Mouse (Mus musculus): ENCODE measurements around the gene Sfta2. TPM values are rescaled to one million over a fixed set of nuclear protein-coding genes. Genes with fewer than 3 reads are reported as not detected.

The Sfta2 gene
- polyA plus RNA-seq, 1 experiment from 2014 or later: 1.0 TPM

GRCm38 (mm10) chr17:35597399-35597798, 4.0 kb upstream of the Sfta2 start:
- Histone ChIP-seq H3K9me3 (ENCODE audit: control insufficient read depth) (no peaks in the 10 kb centered on the region), H3K4me3 (ENCODE audit: low read depth, low read length) (no peak overlapping the region), H3K27ac (ENCODE audit: low read depth, low read length) (no peak overlapping the region), H3K27me3 (replicated peaks; ENCODE audit: control insufficient read depth, insufficient read depth, low read length) (no peaks in the 10 kb centered on the region), H3K9ac (ENCODE audit: low read depth, low read length) (no peak overlapping the region), H3K36me3 (ENCODE audit: control insufficient read depth, insufficient read depth) (no peaks in the 10 kb centered on the region), H3K4me1 (replicated peaks; ENCODE audit: control insufficient read depth, insufficient read depth, low read length) (no peaks in the 10 kb centered on the region), H3K4me2 (replicated peaks; ENCODE audit: low read depth) (no peak overlapping the region)
- no peak for ATAC-seq
- 91% methylated on average over 3 of the region's 3 CpGs for WGBS
- no peak for TF ChIP-seq CTCF (IDR thresholded peaks at IDR 0.05; ENCODE audit: low read depth)

- no peaks in the 10 kb centered on the region for H3K9me3 ChIP-seq (ENCODE audit: control insufficient read depth)
- peak overlapping the region; percentile 13; the same call in 1 of the 2 replicates for H3K4me2 ChIP-seq (replicated peaks; ENCODE audit: low read depth)
- H3K36me3 ChIP-seq (ENCODE audit: control insufficient read depth, insufficient read depth): no peaks in the 10 kb centered on the region
- no peak overlapping the region for H3K27ac ChIP-seq (ENCODE audit: low read depth, low read length)
- ATAC-seq: no peak
- no peaks in the 10 kb centered on the region for H3K27me3 ChIP-seq (replicated peaks; ENCODE audit: control insufficient read depth, insufficient read depth, low read length)
- H3K4me3 ChIP-seq (ENCODE audit: low read depth, low read length): no peak overlapping the region
- no peaks in the 10 kb centered on the region for H3K4me1 ChIP-seq (replicated peaks; ENCODE audit: control insufficient read depth, insufficient read depth, low read length)
- TF ChIP-seq CTCF (IDR thresholded peaks at IDR 0.05; ENCODE audit: low read depth): no peak
- H3K9ac ChIP-seq (ENCODE audit: low read depth, low read length): no peak overlapping the region
- 31% methylated on average over 8 of the region's 8 CpGs for WGBS
Observed at GRCm38 (mm10) chr17:35601736-35602354, 496 bp downstream of the Sfta2 start.

- no peaks in the 10 kb centered on the region for H3K27me3 ChIP-seq (replicated peaks; ENCODE audit: control insufficient read depth, insufficient read depth, low read length)
- TF ChIP-seq CTCF (IDR thresholded peaks at IDR 0.05; ENCODE audit: low read depth): no peak
- no peaks in the 10 kb centered on the region for H3K9me3 ChIP-seq (ENCODE audit: control insufficient read depth)
- no peaks in the 10 kb centered on the region for H3K4me1 ChIP-seq (replicated peaks; ENCODE audit: control insufficient read depth, insufficient read depth, low read length)
- H3K36me3 ChIP-seq (ENCODE audit: control insufficient read depth, insufficient read depth): no peaks in the 10 kb centered on the region
- H3K4me3 ChIP-seq (ENCODE audit: low read depth, low read length): no peak overlapping the region
- no peak overlapping the region for H3K4me2 ChIP-seq (replicated peaks; ENCODE audit: low read depth)
- H3K9ac ChIP-seq (ENCODE audit: low read depth, low read length): no peak overlapping the region
- no peak overlapping the region for H3K27ac ChIP-seq (ENCODE audit: low read depth, low read length)
- peak; percentile 53; the same call in 1 of the 2 replicates for ATAC-seq
- 70% methylated on average over 4 of the region's 4 CpGs for WGBS
Observed at GRCm38 (mm10) chr17:35617127-35617526, 15.8 kb downstream of the Sfta2 start.

- no peak within 1 kb of the TSS for H3K4me2 ChIP-seq (replicated peaks; ENCODE audit: low read depth)
- no peak for ATAC-seq
- 81% methylated on average over 7 of the region's 7 CpGs for WGBS
Observed at GRCm38 (mm10) chr17:35626537-35626936, 25.2 kb downstream of the Sfta2 start, which contains the start of gene Gm9573. Gene Gm9573 (minus strand): TSS chr17:35626637.

GRCm38 (mm10) chr17:35633992-35634391, 32.6 kb downstream of the Sfta2 start:
- Histone ChIP-seq H3K27me3 (replicated peaks; ENCODE audit: control insufficient read depth, insufficient read depth, low read length) (no peaks in the 10 kb centered on the region), H3K27ac (ENCODE audit: low read depth, low read length) (no peak overlapping the region), H3K4me3 (ENCODE audit: low read depth, low read length) (no peak overlapping the region), H3K4me1 (replicated peaks; ENCODE audit: control insufficient read depth, insufficient read depth, low read length) (no peaks in the 10 kb centered on the region), H3K4me2 (replicated peaks; ENCODE audit: low read depth) (no peak overlapping the region), H3K36me3 (ENCODE audit: control insufficient read depth, insufficient read depth) (no peaks in the 10 kb centered on the region), H3K9ac (ENCODE audit: low read depth, low read length) (no peak overlapping the region), H3K9me3 (ENCODE audit: control insufficient read depth) (no peaks in the 10 kb centered on the region)
- TF ChIP-seq CTCF (IDR thresholded peaks at IDR 0.05; ENCODE audit: low read depth): peak; percentile 81
- WGBS: 12% methylated on average over 1 of the region's 1 CpGs
- peak; percentile 67 for ATAC-seq

More at GRCm38 (mm10) chr17:35626537-35626936, 25.2 kb downstream of the Sfta2 start, which contains the start of gene Gm9573:
- H3K4me3 ChIP-seq (ENCODE audit: low read depth, low read length): no peak within 1 kb of the TSS
- TF ChIP-seq CTCF (IDR thresholded peaks at IDR 0.05; ENCODE audit: low read depth): no peak
- H3K27me3 ChIP-seq (replicated peaks; ENCODE audit: control insufficient read depth, insufficient read depth, low read length): no peaks in the 10 kb centered on the region
- no peaks in the 10 kb centered on the region for H3K36me3 ChIP-seq (ENCODE audit: control insufficient read depth, insufficient read depth)
- no peak within 1 kb of the TSS for H3K9ac ChIP-seq (ENCODE audit: low read depth, low read length)
- H3K4me1 ChIP-seq (replicated peaks; ENCODE audit: control insufficient read depth, insufficient read depth, low read length): no peaks in the 10 kb centered on the region
- H3K9me3 ChIP-seq (ENCODE audit: control insufficient read depth): no peaks in the 10 kb centered on the region
- no peak within 1 kb of the TSS for H3K27ac ChIP-seq (ENCODE audit: low read depth, low read length)

- ATAC-seq: no peak
- no peaks in the 10 kb centered on the region for H3K9me3 ChIP-seq (ENCODE audit: control insufficient read depth)
- H3K27me3 ChIP-seq (replicated peaks; ENCODE audit: control insufficient read depth, insufficient read depth, low read length): no peaks in the 10 kb centered on the region
- H3K36me3 ChIP-seq (ENCODE audit: control insufficient read depth, insufficient read depth): no peaks in the 10 kb centered on the region
- H3K9ac ChIP-seq (ENCODE audit: low read depth, low read length): no peak overlapping the region
- WGBS: 77% methylated on average over 3 of the region's 3 CpGs
- no peak overlapping the region for H3K4me3 ChIP-seq (ENCODE audit: low read depth, low read length)
- H3K4me1 ChIP-seq (replicated peaks; ENCODE audit: control insufficient read depth, insufficient read depth, low read length): no peaks in the 10 kb centered on the region
- peak; percentile 33 for TF ChIP-seq CTCF (IDR thresholded peaks at IDR 0.05; ENCODE audit: low read depth)
- no peak overlapping the region for H3K27ac ChIP-seq (ENCODE audit: low read depth, low read length)
- no peak overlapping the region for H3K4me2 ChIP-seq (replicated peaks; ENCODE audit: low read depth)
Observed at GRCm38 (mm10) chr17:35635202-35635601, 33.9 kb downstream of the Sfta2 start.

Measured in intestine, postnatal 0 days (tissue).